Mouse (Mus musculus) stomach, postnatal 0 days (tissue): ENCODE results near the gene Garnl3.
A peak's percentile ranks its signal among the peaks of the same experiment; 100 is the strongest.

Experiments
- CTCF ChIP-seq: IDR thresholded peaks from 2 replicates; pipeline ENCODE4 v1.5.1; 2016; ENCODE audit warnings: antibody characterized with exemption, low read depth, mild to moderate bottlenecking, moderate library complexity
- EP300 ChIP-seq: optimal IDR thresholded peaks from 2 replicates; pipeline ENCODE3; 2016; ENCODE audit warnings: antibody characterized with exemption

- peak; percentile 81 for TF ChIP-seq CTCF
- no peak for TF ChIP-seq EP300
Measured at GRCm38 (mm10) chr2:32939418-32939817, 192.0 kb downstream of the Garnl3 start.
